In genomic region chr12:75726349-75726861, GRCm38 (mm10) we compare ENCODE assay signal across 16 mouse cellular contexts. TPM values are rescaled to one million over a fixed set of nuclear protein-coding genes. Genes with fewer than 3 reads are reported as not detected.
DNase-seq lines count a peak whose midpoint lies in the region; ATAC-seq and TF ChIP-seq lines count a peak whose summit lies in the region.
"Had no signal": no experiment of that assay in that cellular context is flagged by ENCODE, and none has a peak within 500 bp of the region (broad histone marks: within the 10 kb centered on the region; RNA-seq: fewer than 3 reads in every experiment).

No protein-coding gene starts in this region.

- 0 out of 2 replicates have a peak overlapping the region, but pooled peaks have one; percentile 23 for H3K27ac ChIP-seq in liver, adult 2 months (replicated peaks; ENCODE audit: insufficient read depth, low read depth, low read length)
- no peak overlapping the region for H3K27ac ChIP-seq in liver, embryonic 11.5 days (ENCODE audit: low read depth, low read length)
- peak overlapping the region; percentile 27; the same call in 1 of the 2 replicates for H3K27ac ChIP-seq in small intestine, adult 2 months (ENCODE audit: insufficient read depth, low read depth, low read length)
- H3K27ac ChIP-seq in limb, embryonic 10.5 days, result no peak overlapping the region
- H3K27ac ChIP-seq: heart, adult 2 months had no signal

- H3K9ac ChIP-seq in liver, adult 2 months (ENCODE audit: low read depth, low read length), result no peak overlapping the region
- no peak overlapping the region for H3K9ac ChIP-seq in liver, embryonic 11.5 days (ENCODE audit: low read depth, low read length)
- H3K9ac ChIP-seq: liver, embryonic 15.5 days had no signal

- 55% methylated on average over 8 of the region's 8 CpGs for WGBS in liver, adult 2 months
- WGBS in liver, embryonic 11.5 days, result 86% methylated on average over 8 of the region's 8 CpGs
- WGBS in small intestine, adult 2 months, result 75% methylated on average over 8 of the region's 8 CpGs
- 89% methylated on average over 8 of the region's 8 CpGs for WGBS in limb, embryonic 10.5 days

- ATAC-seq in liver, embryonic 11.5 days (replicated peaks; ENCODE audit: low FRiP score), result no peak
- no peak for ATAC-seq in frontal cortex, adult (ENCODE audit: low TSS enrichment)
- ATAC-seq: forebrain, embryonic 14.5 days; intestine, embryonic 16.5 days had no signal

- no peak overlapping the region for H3K4me3 ChIP-seq in liver, adult 2 months (ENCODE audit: insufficient read depth, low read depth, low read length)
- H3K4me3 ChIP-seq in liver, embryonic 11.5 days (ENCODE audit: low read depth, low read length), result no peak overlapping the region
- no peak overlapping the region for H3K4me3 ChIP-seq in small intestine, adult 2 months (ENCODE audit: low read depth, low read length)
- no peak overlapping the region for H3K4me3 ChIP-seq in limb, embryonic 10.5 days
- H3K4me3 ChIP-seq: heart, adult 2 months; liver, embryonic 15.5 days had no signal

- H3K4me2 ChIP-seq in liver, embryonic 11.5 days, result no peak overlapping the region

- peak; percentile 69 for DNase-seq in liver, adult 2 months (ENCODE audit: extremely low read depth, low read depth, low spot score)
- no peak for DNase-seq in liver, embryonic 11.5 days (ENCODE audit: low spot score)
- peak; percentile 59 for DNase-seq in CD4-positive helper T cell, adult 2 months (ENCODE audit: low read depth, low spot score)
- peak; percentile 23 for DNase-seq in brain, embryonic 14.5 days (ENCODE audit: low read depth)
- DNase-seq in gastrocnemius, postnatal 10 days, result no peak
- no peak for DNase-seq in limb, embryonic 10.5 days (ENCODE audit: low spot score)
- DNase-seq: cerebellum, adult 9-11 months; heart, adult 2 months; heart, postnatal 36 days; right cerebral cortex, adult 18-20 months had no signal

- TF ChIP-seq POLR2A in liver, adult 2 months (IDR thresholded peaks at IDR 0.05; ENCODE audit: extremely low read depth, insufficient read depth, low read length), result no peak
- no peak for TF ChIP-seq POLR2A in brain, embryonic 14.5 days (IDR thresholded peaks at IDR 0.05; ENCODE audit: borderline replicate concordance, extremely low read depth, insufficient read depth, insufficient read length, poor library complexity, severe bottlenecking)
- TF ChIP-seq POLR2A in small intestine, adult 2 months (IDR thresholded peaks at IDR 0.05; ENCODE audit: low read depth, low read length), result no peak

- H3K9me3 ChIP-seq in liver, embryonic 11.5 days (ENCODE audit: control insufficient read depth, low read length), result no peaks in the 10 kb centered on the region
- H3K9me3 ChIP-seq in limb, embryonic 10.5 days (replicated peaks), result no peaks in the 10 kb centered on the region
- H3K9me3 ChIP-seq: liver, embryonic 15.5 days; megakaryocyte, embryonic 14.5 days had no signal

- peaks cover 12% of the 10 kb centered on the region; the same call in 1 of the 2 replicates for H3K4me1 ChIP-seq in liver, adult 2 months (ENCODE audit: control insufficient read depth, insufficient read depth, low read length)
- peaks cover 12% of the 10 kb centered on the region for H3K4me1 ChIP-seq in liver, embryonic 11.5 days (replicated peaks; ENCODE audit: control insufficient read depth, insufficient read depth, low read length)
- H3K4me1 ChIP-seq in small intestine, adult 2 months (ENCODE audit: control insufficient read depth, insufficient read depth, insufficient read length, low read length), result peaks cover 2% of the 10 kb centered on the region; the same call in 1 of the 2 replicates
- peaks cover 7% of the 10 kb centered on the region for H3K4me1 ChIP-seq in limb, embryonic 10.5 days

- H3K27me3 ChIP-seq in liver, adult 2 months (ENCODE audit: control insufficient read depth, insufficient read depth, low read length), result no peaks in the 10 kb centered on the region
- H3K27me3 ChIP-seq in liver, embryonic 11.5 days (replicated peaks; ENCODE audit: control insufficient read depth, insufficient read depth, low read length), result no peaks in the 10 kb centered on the region
- H3K27me3 ChIP-seq in small intestine, adult 2 months (ENCODE audit: control insufficient read depth, insufficient read depth, low read length), result no peaks in the 10 kb centered on the region
- H3K27me3 ChIP-seq in limb, embryonic 10.5 days (ENCODE audit: low read depth, poor library complexity, severe bottlenecking), result no peaks in the 10 kb centered on the region
- H3K27me3 ChIP-seq: liver, embryonic 15.5 days; megakaryocyte, embryonic 14.5 days had no signal

- TF ChIP-seq CTCF in liver, adult 2 months (IDR thresholded peaks at IDR 0.05; ENCODE audit: low read depth, low read length), result no peak
- TF ChIP-seq CTCF in brain, embryonic 14.5 days (IDR thresholded peaks at IDR 0.05; ENCODE audit: borderline replicate concordance, extremely low read depth, insufficient read depth, insufficient read length), result no peak
- TF ChIP-seq CTCF in small intestine, adult 2 months (IDR thresholded peaks at IDR 0.05; ENCODE audit: extremely low read depth, insufficient read length, insufficient replicate concordance, low read depth, low read length), result no peak

- peaks cover 45% of the 10 kb centered on the region; the same call in 1 of the 2 replicates for H3K79me2 ChIP-seq in liver, adult 2 months (ENCODE audit: control insufficient read depth, insufficient read depth, low read length)

- peaks cover 7% of the 10 kb centered on the region for H3K36me3 ChIP-seq in liver, adult 2 months (ENCODE audit: control insufficient read depth, insufficient read depth, low read length)
- no peaks in the 10 kb centered on the region for H3K36me3 ChIP-seq in liver, embryonic 11.5 days (ENCODE audit: control insufficient read depth, insufficient read depth, low read length)
- peaks cover 9% of the 10 kb centered on the region for H3K36me3 ChIP-seq in small intestine, adult 2 months (ENCODE audit: control insufficient read depth, insufficient read depth, low read length)
- H3K36me3 ChIP-seq in limb, embryonic 10.5 days, result peaks cover 7% of the 10 kb centered on the region

RNA-seq across cellular contexts. Expression of gene Sgpp1, which starts 9.1 kb away (rescaled TPM):
- total RNA-seq in liver, adult 2 months (2014; rRNA removed), result 42.8 and 45.7 TPM in 2 replicates
- polyA plus RNA-seq in liver, adult 2 months (2012; rRNA removed), result 36.1 and 42.2 TPM in 2 replicates
- 21.0 and 23.6 TPM in 2 replicates for polyA plus RNA-seq in liver, embryonic 11.5 days (2014; fragmentation: Nextera tagmentation; extraction: Ambion mirVana)
- polyA plus RNA-seq in brain, embryonic 14.5 days (2012; rRNA removed), result 13.2 TPM in 2 replicates
- polyA plus RNA-seq in small intestine, adult 2 months (2012; rRNA removed), result 13.1 and 14.9 TPM in 2 replicates
- 10 to 100 TPM; 16.6 to 17.2 TPM for total RNA-seq in gastrocnemius, postnatal 10 days (2021)
- 5.1 and 6.7 TPM in 2 replicates for polyA plus RNA-seq in limb, embryonic 10.5 days (2016; fragmentation: Nextera tagmentation; extraction: Ambion mirVana)

RNA-seq across cellular contexts. Expression of gene Wdr89, which starts 57.1 kb away (rescaled TPM):
- 1.8 and 2.3 TPM in 2 replicates for total RNA-seq in liver, adult 2 months (2014; rRNA removed)
- 1.9 and 2.1 TPM in 2 replicates for polyA plus RNA-seq in liver, adult 2 months (2012; rRNA removed)
- 16.5 and 17.3 TPM in 2 replicates for polyA plus RNA-seq in liver, embryonic 11.5 days (2014; fragmentation: Nextera tagmentation; extraction: Ambion mirVana)
- 4.9 and 7.6 TPM in 2 replicates for polyA plus RNA-seq in brain, embryonic 14.5 days (2012; rRNA removed)
- 1.3 and 1.5 TPM in 2 replicates for polyA plus RNA-seq in small intestine, adult 2 months (2012; rRNA removed)
- 1 to 10 TPM; 3.1 to 3.7 TPM for total RNA-seq in gastrocnemius, postnatal 10 days (2021)
- polyA plus RNA-seq in limb, embryonic 10.5 days (2016; fragmentation: Nextera tagmentation; extraction: Ambion mirVana), result 15.2 and 17.5 TPM in 2 replicates

Comparison
In these comparisons a context has a peak if more than half of its experiments do, and no peak if none do; other contexts are left out.
1. DNase-seq: peak in liver, adult 2 months (single experiment), CD4-positive helper T cell, adult 2 months (single experiment) and brain, embryonic 14.5 days (single experiment); none in liver, embryonic 11.5 days (single experiment), gastrocnemius, postnatal 10 days (single experiment) and limb, embryonic 10.5 days (single experiment).
2. H3K27ac ChIP-seq: peak in liver, adult 2 months (single experiment) and small intestine, adult 2 months (single experiment); none in liver, embryonic 11.5 days (single experiment) and limb, embryonic 10.5 days (single experiment).